Mouse (Mus musculus): ENCODE results near the gene Trem1.

The Trem1 gene

DNA sequence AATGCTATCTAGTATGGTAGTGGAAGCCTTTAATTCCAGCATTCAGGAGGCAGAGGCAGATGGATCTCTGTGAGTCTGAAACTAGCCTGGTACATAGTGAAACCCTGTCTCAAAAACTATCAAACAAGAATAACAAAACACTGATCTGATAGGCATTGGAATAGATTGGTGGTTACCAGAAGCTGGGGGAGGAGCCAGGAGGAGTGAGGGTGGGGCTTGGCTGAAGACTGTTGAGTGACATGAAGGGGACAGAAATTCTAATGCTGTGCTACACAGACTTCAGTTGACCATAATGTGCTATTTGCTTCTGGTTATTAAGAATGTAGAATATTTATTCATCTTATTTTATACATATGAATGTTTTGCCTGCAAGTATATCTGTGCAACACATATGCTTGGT lies 35.7 kb downstream of the Trem1 start:
- no peak for DNase-seq (ENCODE audit: low read depth, low spot score)

DNA sequence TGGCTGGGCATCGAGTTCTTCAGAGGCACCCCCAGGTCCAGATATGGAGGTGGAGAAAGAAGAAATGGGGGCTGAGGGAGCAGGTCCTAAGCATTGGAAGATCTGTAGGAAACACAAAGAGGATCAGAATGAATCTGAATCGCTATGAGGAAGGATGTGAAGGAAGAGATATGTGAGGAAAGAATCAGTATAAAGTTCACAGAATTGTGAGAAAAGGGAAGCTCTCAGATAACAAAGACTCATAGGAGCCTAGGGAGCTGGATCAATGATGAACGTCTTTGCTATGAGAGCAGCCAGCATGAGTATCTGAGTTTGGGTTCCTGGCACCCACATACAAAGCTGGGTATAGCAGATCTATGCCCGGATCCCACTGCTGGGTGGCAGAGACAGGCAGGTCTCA lies 37.3 kb downstream of the Trem1 start:
- no peak for DNase-seq (ENCODE audit: low read depth, low spot score)

DNA sequence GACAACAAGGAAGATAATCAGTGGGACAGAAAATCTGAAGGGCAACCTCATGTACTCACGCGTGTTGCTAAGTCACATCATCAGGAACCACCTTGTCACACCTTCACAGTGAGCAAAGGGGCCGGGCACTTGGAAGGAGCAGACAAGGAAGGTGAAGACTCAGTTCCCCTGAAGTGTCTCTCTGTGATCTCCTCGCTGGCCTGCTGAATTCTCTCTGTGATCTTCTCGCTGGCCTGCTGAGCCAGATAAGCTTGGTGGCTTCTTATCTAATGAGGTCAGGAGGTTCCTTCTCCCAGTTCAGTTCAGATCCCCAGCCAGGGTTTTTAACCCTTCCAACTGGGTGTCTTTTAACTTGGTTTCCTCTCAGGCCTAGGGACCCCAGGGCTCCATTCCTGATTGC lies 39.6 kb downstream of the Trem1 start:
- no peak for DNase-seq (ENCODE audit: low read depth, low spot score)

DNA sequence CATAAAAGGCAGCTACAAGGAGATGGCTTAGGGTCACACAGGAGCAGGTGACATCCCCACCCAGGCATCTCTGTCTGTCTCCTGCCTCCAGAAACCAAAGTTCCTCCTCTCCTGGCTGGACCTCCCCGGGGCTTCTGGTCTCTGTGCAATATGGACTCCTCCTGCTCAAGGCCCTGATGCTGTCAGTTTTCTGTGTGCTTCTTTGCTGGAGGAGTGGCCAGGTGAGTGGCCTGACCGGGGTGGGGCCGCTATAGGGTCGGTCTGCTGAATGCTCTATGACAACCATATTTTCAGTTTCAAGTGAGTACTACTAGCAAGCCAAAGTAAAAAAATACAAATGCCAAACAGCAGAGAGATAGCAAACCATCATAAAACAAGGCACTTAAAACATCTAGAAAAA lies 40.0 kb downstream of the Trem1 start:
- DNase-seq (ENCODE audit: low read depth, low spot score) = no peak

DNA sequence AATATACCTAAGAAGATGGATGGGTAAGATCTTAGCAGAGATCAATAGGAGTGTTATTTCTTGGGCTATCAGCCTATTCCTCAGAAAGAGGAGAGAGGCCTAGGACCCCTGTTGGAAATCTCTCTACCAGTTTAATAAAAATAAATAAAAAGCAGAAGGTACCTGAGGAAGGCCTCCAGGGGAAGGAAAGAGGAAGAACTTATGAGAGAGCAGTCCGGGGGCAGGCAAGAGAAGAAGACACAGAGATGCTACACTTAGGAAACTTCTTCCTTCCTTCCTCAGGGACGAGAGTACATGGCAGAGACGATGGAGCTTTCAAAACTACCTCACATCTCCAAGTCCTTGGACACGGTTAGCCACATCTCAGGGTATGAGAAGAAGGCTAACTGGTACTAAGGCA lies 41.5 kb downstream of the Trem1 start:
- no peak for DNase-seq (ENCODE audit: low read depth, low spot score)

DNA sequence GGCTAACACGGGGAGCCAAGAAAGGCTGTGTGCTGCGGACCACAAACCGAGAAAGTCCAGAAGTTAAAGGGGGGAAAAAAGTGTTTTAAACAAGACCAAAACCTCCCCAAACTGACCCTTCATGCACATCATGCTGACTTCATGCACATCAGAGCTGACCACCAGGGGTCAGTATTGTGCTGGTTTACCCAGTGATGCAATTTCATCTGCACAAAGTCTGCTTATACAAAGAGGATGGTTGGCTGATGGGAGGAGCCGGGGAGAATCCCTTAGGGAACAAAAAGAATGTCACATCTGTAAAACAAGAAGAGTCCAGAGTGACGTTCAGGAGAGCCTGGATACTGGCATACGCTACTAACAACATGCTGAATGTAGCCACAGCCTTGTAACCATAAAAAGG lies 42.3 kb downstream of the Trem1 start:
- peak; percentile 87 for DNase-seq (ENCODE audit: low read depth, low spot score)

DNA sequence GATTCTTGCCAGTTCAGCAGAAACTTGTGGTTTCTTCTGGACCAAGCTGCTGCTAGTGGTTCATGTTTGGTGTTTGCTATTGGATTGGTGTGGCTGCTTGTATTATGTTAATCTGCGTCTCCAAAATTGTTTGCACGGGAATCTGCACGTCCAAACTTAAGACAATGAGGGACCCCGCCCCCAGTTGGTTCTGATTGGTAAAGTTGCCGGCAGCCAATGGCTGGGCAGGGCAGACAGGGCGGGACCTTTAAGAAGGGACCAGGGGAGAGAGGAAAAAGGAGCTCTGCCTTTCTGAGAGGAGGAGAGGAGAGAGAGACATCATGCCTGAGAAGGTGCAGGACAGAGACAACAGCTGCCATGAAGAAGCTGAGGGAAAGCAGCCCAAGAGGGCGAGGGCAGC lies 43.2 kb downstream of the Trem1 start:
- DNase-seq (ENCODE audit: low read depth, low spot score) = no peak

DNA sequence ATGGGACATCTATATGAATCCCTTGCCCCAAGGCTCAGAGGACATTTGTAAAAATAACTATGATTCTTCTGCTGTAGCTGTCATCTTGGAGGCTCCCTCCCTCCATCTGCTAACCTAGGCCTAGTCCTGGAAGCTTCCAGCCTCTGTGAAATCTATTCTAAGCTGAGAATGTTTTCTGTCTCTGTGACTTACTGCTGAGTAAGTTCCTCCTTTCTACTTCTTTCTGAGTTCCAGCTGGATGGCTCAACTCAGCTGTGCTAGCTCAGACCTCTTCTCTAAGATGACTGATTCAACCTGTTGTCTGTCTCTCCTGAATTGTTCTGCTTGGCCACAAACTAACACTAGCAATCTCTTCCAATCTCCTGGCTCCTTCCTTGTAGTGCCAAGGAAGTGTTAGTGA lies 45.8 kb downstream of the Trem1 start:
- DNase-seq (ENCODE audit: low read depth, low spot score) = no peak

DNA sequence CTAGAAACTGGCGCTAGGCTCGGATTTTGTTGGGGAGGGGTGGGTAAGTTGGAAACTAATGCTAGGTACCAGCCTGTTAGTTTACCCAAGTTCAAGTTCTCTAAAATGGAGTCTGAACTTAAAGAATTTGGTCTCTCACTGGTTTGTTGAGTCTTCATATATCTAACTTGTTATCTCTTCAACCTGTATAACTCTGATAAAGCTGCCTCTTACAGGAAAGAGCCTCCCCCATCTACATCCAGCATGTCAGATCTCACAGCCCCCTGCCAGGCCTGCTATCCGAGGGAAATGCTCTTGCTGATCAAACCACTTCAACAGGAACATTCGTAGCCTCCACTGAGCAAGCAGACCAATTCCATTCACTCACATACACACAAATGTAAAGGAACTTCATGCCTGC lies 46.4 kb downstream of the Trem1 start:
- DNase-seq (ENCODE audit: low read depth, low spot score) = no peak

DNA sequence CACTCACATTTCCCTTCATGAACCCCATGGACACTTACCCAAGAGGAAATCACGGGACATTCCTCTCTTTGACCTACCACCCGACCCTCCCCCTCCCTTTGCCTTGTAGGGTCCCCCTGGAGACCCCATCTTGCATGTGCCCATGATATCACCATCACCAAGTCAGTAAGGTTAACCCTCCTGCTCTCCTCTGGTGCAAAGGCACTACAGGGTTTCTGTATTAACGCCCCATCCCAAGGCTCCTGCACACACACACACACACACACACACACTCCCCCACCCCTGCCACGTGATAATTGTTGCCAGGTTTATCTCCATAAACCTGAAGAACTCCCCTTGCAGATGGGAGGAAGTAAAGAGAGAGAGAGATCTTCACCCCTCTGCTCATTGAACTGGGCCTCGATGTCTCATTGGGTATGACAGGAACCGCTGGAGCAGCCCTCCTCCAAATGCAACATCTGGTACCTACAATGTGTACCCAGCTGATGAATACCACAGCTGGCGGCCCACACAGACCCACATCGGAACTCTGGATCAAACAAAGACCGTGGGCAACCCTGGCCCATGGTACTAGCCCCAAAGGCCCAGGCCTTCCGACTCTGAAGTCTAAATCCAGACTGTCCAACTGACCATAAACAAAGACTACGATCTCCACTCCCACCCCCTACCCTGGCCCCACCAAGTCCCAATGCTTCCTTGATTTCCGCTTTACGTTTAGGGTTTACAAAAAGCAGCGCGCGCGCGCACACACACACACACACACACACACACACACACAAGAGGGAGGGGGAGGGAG lies 48.6 kb downstream of the Trem1 start:
- no peak for DNase-seq (ENCODE audit: low read depth, low spot score)

DNA sequence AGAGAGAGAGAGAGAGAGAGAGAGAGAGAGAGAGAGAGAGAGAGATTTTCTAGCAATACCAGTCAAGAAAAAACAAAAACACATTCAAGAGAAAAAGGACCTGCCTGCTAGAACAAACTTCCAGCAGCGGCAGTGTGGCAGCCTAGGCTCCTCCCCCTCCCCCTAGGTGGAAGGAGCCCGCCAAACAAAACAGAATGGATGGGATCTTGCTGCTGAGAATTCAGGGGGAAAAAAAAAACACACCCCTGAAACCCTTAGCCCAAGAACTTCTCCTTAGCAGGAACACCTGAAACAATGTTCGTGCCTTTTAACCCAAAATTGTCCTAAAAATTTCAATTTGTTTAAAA lies 49.1 kb downstream of the Trem1 start:
- no peak for DNase-seq (ENCODE audit: low read depth, low spot score)

DNA sequence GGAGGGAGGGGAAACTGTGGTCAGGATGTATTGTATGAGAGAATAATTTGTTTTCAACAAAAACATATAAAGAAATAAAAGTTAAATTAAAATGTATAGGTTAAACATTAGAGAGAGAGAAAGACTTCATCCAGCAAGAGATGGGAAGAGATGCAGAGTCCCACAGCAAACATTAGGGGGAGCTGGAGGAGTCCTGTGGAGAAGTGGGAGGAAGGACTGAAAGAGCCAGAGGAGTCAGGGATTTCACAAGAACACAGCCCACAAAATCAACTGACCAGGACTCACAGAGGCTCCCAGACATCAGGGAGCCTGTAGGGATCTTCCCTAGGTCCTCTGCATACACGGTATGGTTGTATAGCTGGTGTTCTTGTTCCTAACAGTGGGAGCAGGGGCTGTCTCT lies 54.2 kb downstream of the Trem1 start:
- DNase-seq (ENCODE audit: low read depth, low spot score) = no peak

DNA sequence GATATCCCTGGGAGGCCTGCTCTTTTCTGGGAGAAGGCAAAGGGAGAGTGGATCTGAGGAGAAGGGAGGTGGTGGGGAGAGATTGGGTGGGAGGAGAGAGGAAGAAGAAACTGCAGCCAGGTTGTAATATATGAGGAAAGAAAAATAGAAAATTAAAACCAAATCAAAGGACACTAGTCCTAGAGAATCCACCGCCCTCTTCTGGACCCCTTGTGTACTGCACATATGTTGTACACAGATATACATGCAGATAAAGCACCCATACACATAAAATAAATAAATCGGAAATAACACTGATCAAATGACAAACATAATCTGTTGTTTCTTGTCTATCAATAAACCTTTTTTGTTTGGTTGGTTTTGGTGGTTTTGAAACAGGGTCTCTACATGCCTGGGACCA lies 54.7 kb downstream of the Trem1 start:
- DNase-seq (ENCODE audit: low read depth, low spot score) = no peak

DNA sequence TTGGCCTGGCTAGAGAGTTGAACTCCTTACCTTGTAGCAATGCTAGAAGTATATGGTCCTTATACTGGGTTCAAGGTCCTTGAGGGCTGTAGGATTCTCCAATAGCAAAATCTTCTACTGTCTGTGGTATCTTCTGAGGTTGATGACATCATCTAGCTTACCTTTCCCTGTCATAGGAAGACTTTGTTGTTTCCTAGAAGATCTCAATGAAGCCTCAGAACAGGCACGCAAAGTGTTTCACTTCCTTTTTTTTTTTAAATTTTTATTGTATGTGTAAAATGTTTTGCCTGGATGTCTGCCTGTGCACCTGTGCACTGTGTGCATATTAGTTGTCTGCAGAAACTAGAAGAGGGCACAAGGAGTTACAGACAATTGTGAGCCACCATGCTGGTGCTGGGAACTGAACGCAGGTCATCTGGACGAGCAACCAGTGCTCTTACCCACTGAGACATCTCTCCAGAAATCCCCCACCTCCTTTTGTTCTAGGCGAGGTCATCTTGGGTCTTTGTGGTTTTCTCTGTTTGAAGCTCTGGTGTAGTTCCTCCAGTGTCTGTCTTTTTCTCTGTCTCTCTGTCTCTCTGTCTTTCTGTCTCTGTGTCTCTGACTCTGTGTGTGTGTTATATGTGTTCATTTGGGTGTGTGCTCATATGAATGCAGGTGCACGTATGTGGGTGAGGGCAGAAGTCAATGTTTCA lies 61.1 kb downstream of the Trem1 start:
- no peak for DNase-seq (ENCODE audit: low read depth, low spot score)
